In the genomic region with DNA sequence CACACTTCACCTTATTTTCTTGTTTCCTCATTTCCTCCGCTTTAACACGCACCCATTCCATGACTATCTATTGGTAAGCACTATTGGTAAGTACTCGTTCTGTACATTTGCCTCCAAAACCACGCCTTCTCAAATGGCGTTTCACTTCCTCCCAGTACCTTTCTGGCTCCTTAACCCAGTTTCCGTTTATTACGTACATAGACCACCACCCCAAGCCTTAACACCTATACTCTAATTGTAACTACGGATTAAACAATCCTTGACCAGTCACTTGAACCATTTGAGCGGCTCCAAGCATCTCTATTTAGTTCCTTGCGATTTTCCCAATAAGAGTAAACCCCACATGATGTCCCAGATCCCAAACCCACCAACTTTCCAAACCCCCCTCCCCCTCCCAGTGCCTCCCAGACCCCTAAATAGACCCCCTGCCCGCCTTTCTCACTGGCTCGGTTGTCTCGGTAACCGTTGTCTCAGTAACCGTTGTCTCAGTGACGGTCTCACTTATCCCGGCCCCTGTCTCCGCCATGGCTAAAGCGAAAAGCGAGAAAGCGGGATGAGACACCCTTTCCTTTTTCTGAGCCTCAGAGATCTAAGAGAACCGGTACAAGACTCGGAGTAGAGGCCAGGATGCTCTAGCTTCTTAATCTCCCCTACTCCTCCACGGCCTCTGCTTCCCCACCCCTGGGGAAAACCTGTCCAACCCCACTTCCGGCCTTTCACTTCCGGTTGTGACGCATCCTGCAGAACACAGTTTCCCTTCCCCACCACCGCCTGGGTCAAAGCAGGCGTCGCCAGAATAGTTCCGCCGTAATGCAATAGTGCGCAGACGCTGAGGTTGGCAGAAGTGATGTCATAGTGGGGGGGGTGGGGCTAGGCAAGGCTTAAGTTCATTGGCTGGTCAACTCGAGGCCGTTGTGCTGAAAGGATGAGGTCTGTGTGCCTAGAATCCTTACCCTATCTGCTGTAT, we compare ENCODE assay signal across 7 mouse cellular contexts. TPM values are rescaled to one million over a fixed set of nuclear protein-coding genes. Genes with fewer than 3 reads are reported as not detected.
DNase-seq lines count a peak whose midpoint lies in the region; ATAC-seq lines count a peak whose summit lies in the region.

Ppp1r11 (minus strand) TSS at position 761 of the 967 bp plus-strand sequence.

- peak within 1 kb of the TSS; percentile 77 for H3K4me2 ChIP-seq in embryonic facial prominence, embryonic 12.5 days (replicated peaks)
- peak within 1 kb of the TSS; percentile 66 for H3K4me2 ChIP-seq in limb, embryonic 11.5 days (ENCODE audit: low read depth, severe bottlenecking)
- H3K4me2 ChIP-seq in midbrain, embryonic 14.5 days (ENCODE audit: low read length), result peak within 1 kb of the TSS; percentile 74

- peaks cover 16% of the 10 kb centered on the region for H3K36me3 ChIP-seq in embryonic facial prominence, embryonic 12.5 days
- no peaks in the 10 kb centered on the region for H3K36me3 ChIP-seq in limb, embryonic 11.5 days (ENCODE audit: control insufficient read depth, insufficient read depth, low read length)
- H3K36me3 ChIP-seq in midbrain, embryonic 14.5 days (ENCODE audit: control insufficient read depth, insufficient read depth, low read length), result peaks cover 20% of the 10 kb centered on the region

- peak; percentile 94 for DNase-seq in adrenal gland, postnatal 25 days
- peak; percentile 100 for DNase-seq in heart, adult 11 months
- DNase-seq in kidney, adult 18-20 months, result peak; percentile 94
- DNase-seq in limb, embryonic 11.5 days (ENCODE audit: low spot score), result peak; percentile 96
- DNase-seq in midbrain, embryonic 14.5 days, result peak; percentile 99
- DNase-seq in spleen, adult 18-20 months, result peak; percentile 88 to 94

- H3K27me3 ChIP-seq in embryonic facial prominence, embryonic 12.5 days, result peaks cover 17% of the 10 kb centered on the region
- H3K27me3 ChIP-seq in limb, embryonic 11.5 days (ENCODE audit: control insufficient read depth, insufficient read depth, low read length), result peaks cover 1% of the 10 kb centered on the region; the same call in 1 of the 2 replicates
- H3K27me3 ChIP-seq in midbrain, embryonic 14.5 days (ENCODE audit: control insufficient read depth, insufficient read depth, low read length), result no peaks in the 10 kb centered on the region

- H3K9me3 ChIP-seq in embryonic facial prominence, embryonic 12.5 days, result no peaks in the 10 kb centered on the region
- H3K9me3 ChIP-seq in limb, embryonic 11.5 days (ENCODE audit: control insufficient read depth, low read length), result no peaks in the 10 kb centered on the region
- H3K9me3 ChIP-seq in midbrain, embryonic 14.5 days (ENCODE audit: control insufficient read depth, low read length), result no peaks in the 10 kb centered on the region

- peak; percentile 95 for ATAC-seq in embryonic facial prominence, embryonic 12.5 days (ENCODE audit: insufficient number of reproducible peaks, insufficient read depth, low FRiP score, low TSS enrichment)
- ATAC-seq in limb, embryonic 11.5 days (ENCODE audit: insufficient number of reproducible peaks, low FRiP score, low TSS enrichment, low read depth), result peak; percentile 93
- ATAC-seq in midbrain, embryonic 14.5 days (ENCODE audit: low FRiP score, low TSS enrichment), result peak; percentile 96

- peak within 1 kb of the TSS; percentile 70; the same call in 1 of the 2 replicates for H3K27ac ChIP-seq in embryonic facial prominence, embryonic 12.5 days
- no peak within 1 kb of the TSS for H3K27ac ChIP-seq in limb, embryonic 11.5 days (replicated peaks; ENCODE audit: low read depth, low read length)
- H3K27ac ChIP-seq in midbrain, embryonic 14.5 days (replicated peaks; ENCODE audit: low read depth, low read length), result peak within 1 kb of the TSS; percentile 85

- 0 out of 2 replicates have a peak, but pooled peaks cover 5% of the 10 kb centered on the region for H3K4me1 ChIP-seq in embryonic facial prominence, embryonic 12.5 days
- 0 out of 2 replicates have a peak, but pooled peaks cover 2% of the 10 kb centered on the region for H3K4me1 ChIP-seq in limb, embryonic 11.5 days (ENCODE audit: control insufficient read depth, insufficient read depth, low read length)
- peaks cover 14% of the 10 kb centered on the region for H3K4me1 ChIP-seq in midbrain, embryonic 14.5 days (ENCODE audit: control insufficient read depth, insufficient read depth, low read length)

- peak within 1 kb of the TSS; percentile 73 for H3K4me3 ChIP-seq in embryonic facial prominence, embryonic 12.5 days
- H3K4me3 ChIP-seq in limb, embryonic 11.5 days (ENCODE audit: low read depth, low read length), result peak within 1 kb of the TSS; percentile 56
- peak within 1 kb of the TSS; percentile 59 for H3K4me3 ChIP-seq in midbrain, embryonic 14.5 days (replicated peaks; ENCODE audit: low read depth, low read length)

- peak within 1 kb of the TSS; percentile 68 for H3K9ac ChIP-seq in embryonic facial prominence, embryonic 12.5 days
- peak within 1 kb of the TSS; percentile 59 for H3K9ac ChIP-seq in limb, embryonic 11.5 days (ENCODE audit: low read length)
- peak within 1 kb of the TSS; percentile 58 for H3K9ac ChIP-seq in midbrain, embryonic 14.5 days (replicated peaks; ENCODE audit: low read length)

- 3% methylated on average over 36 of the region's 36 CpGs for WGBS in embryonic facial prominence, embryonic 12.5 days
- 3% methylated on average over 36 of the region's 36 CpGs for WGBS in limb, embryonic 11.5 days
- 2% methylated on average over 36 of the region's 36 CpGs for WGBS in midbrain, embryonic 14.5 days

RNA-seq across cellular contexts. Expression of gene Ppp1r11, which starts in this region (rescaled TPM):
- total RNA-seq in adrenal gland, postnatal 25 days (2021), result 78.7 and 85.4 TPM in 2 replicates
- polyA plus RNA-seq in embryonic facial prominence, embryonic 12.5 days (2016; fragmentation: Nextera tagmentation; extraction: Ambion mirVana), result 111 and 122 TPM in 2 replicates
- 142 and 147 TPM in 2 replicates for polyA plus RNA-seq in limb, embryonic 11.5 days (2014; fragmentation: Nextera tagmentation; extraction: Ambion mirVana)
- 176 and 215 TPM in 2 replicates for polyA plus RNA-seq in midbrain, embryonic 14.5 days (2014; fragmentation: Nextera tagmentation; extraction: Ambion mirVana)
